Comparison of ENCODE assay signal across 8 mouse cellular contexts in the genomic region with DNA sequence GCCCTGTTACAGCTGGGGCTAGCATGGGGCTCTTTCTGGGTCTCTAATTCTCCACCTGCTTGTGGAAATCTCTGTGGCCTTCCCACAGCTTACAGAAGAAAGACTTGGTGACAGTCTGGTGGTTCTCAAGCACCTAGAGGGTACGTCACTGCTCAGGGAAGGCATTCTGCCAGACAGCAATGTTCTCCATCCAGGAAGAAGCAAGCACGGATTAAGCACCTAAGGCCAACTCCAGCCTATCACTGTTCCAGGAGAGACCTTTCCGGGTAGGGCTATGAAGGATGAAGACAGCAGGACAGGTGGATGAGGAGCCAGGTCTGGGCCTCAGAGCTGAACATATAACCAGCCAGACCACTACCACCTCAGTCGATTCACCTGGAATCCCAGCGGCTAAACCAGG. TPM values are rescaled to one million over a fixed set of nuclear protein-coding genes. Genes with fewer than 3 reads are reported as not detected.
DNase-seq lines count a peak whose midpoint lies in the region; ATAC-seq lines count a peak whose summit lies in the region.

No protein-coding gene starts in this region.

- H3K9ac ChIP-seq in heart, embryonic 12.5 days, result peak overlapping the region; percentile 82; the same call in 1 of the 2 replicates
- peak overlapping the region; percentile 77 for H3K9ac ChIP-seq in hindbrain, embryonic 12.5 days

- no peak for ATAC-seq in heart, embryonic 12.5 days (ENCODE audit: insufficient number of reproducible peaks, low FRiP score)
- no peak for ATAC-seq in hindbrain, embryonic 12.5 days (ENCODE audit: low FRiP score)
- ATAC-seq in megakaryocyte progenitor cell, adult 5-6 weeks (replicated peaks; ENCODE audit: poor library complexity), result no peak

- no peaks in the 10 kb centered on the region for H3K9me3 ChIP-seq in heart, embryonic 12.5 days (replicated peaks)
- no peaks in the 10 kb centered on the region for H3K9me3 ChIP-seq in hindbrain, embryonic 12.5 days (replicated peaks)

- peaks cover 38% of the 10 kb centered on the region for H3K4me1 ChIP-seq in heart, embryonic 12.5 days (replicated peaks)
- H3K4me1 ChIP-seq in hindbrain, embryonic 12.5 days, result peaks cover 48% of the 10 kb centered on the region

- H3K27ac ChIP-seq in heart, embryonic 12.5 days (ENCODE audit: poor library complexity, severe bottlenecking), result no peak overlapping the region
- no peak overlapping the region for H3K27ac ChIP-seq in hindbrain, embryonic 12.5 days

- H3K4me3 ChIP-seq in heart, embryonic 12.5 days, result peak overlapping the region; percentile 72
- peak overlapping the region; percentile 59 for H3K4me3 ChIP-seq in hindbrain, embryonic 12.5 days

- DNase-seq in heart, adult 8-10 months (ENCODE audit: low spot score), result no peak
- peak; percentile 52 for DNase-seq in cerebellum, adult 8-10 months
- DNase-seq in lung, postnatal 36 days, result peak; percentile 53
- DNase-seq in testis, postnatal 14 days (ENCODE audit: low spot score), result no peak
- DNase-seq in adrenal gland, postnatal 25 days, result no peak

- peak overlapping the region; percentile 99 for H3K4me2 ChIP-seq in heart, embryonic 12.5 days
- peak overlapping the region; percentile 92 for H3K4me2 ChIP-seq in hindbrain, embryonic 12.5 days (replicated peaks)

- H3K36me3 ChIP-seq in heart, embryonic 12.5 days, result peaks cover 16% of the 10 kb centered on the region
- H3K36me3 ChIP-seq in hindbrain, embryonic 12.5 days, result peaks cover 5% of the 10 kb centered on the region

- WGBS in heart, embryonic 12.5 days, result 44% methylated on average over 5 of the region's 5 CpGs
- 48% methylated on average over 5 of the region's 5 CpGs for whole genome bisulfite sequencing in hindbrain, embryonic 12.5 days

- H3K27me3 ChIP-seq in heart, embryonic 12.5 days (replicated peaks), result 0 out of 2 replicates have a peak, but pooled peaks cover 10% of the 10 kb centered on the region
- peaks cover 9% of the 10 kb centered on the region; the same call in 1 of the 2 replicates for H3K27me3 ChIP-seq in hindbrain, embryonic 12.5 days

RNA-seq across cellular contexts. Expression of a gene that starts 0.9 kb away (rescaled TPM):
- polyA plus RNA-seq in heart, embryonic 12.5 days (2016; fragmentation: Nextera tagmentation; extraction: Ambion mirVana), result 3.0 and 3.3 TPM in 2 replicates
- 10 to 100 TPM; 13.1 to 16.9 (median 14.1) TPM for total RNA-seq in heart, adult 8-10 months (2022)
- polyA plus RNA-seq in hindbrain, embryonic 12.5 days (2016; fragmentation: Nextera tagmentation; extraction: Ambion mirVana), result 13.7 and 15.1 TPM in 2 replicates
- total RNA-seq in megakaryocyte progenitor cell, adult 5-6 weeks (2015), result 1.3 and 1.8 TPM in 2 replicates
- total RNA-seq in megakaryocyte progenitor cell, adult 5-6 weeks (2017), result 0.71 and 1.8 TPM in 2 replicates
- 20.7 and 25.5 TPM in 2 replicates for total RNA-seq in adrenal gland, postnatal 25 days (2021)

RNA-seq across cellular contexts. Expression of a gene that starts 1.1 kb away (rescaled TPM):
- 5.2 and 5.4 TPM in 2 replicates for polyA plus RNA-seq in heart, embryonic 12.5 days (2016; fragmentation: Nextera tagmentation; extraction: Ambion mirVana)
- total RNA-seq in heart, adult 8-10 months (2022), result 1 to 10 TPM; 6.9 to 7.6 (median 7.3) TPM
- polyA plus RNA-seq in hindbrain, embryonic 12.5 days (2016; fragmentation: Nextera tagmentation; extraction: Ambion mirVana), result 10.3 and 11.1 TPM in 2 replicates
- 3.0 and 4.5 TPM in 2 replicates for total RNA-seq in megakaryocyte progenitor cell, adult 5-6 weeks (2015)
- total RNA-seq in megakaryocyte progenitor cell, adult 5-6 weeks (2017), result 5.1 and 5.4 TPM in 2 replicates
- 16.1 and 21.0 TPM in 2 replicates for total RNA-seq in adrenal gland, postnatal 25 days (2021)

RNA-seq across cellular contexts. Expression of a gene that starts 42.0 kb away (rescaled TPM):
- 16.0 and 18.8 TPM in 2 replicates for polyA plus RNA-seq in heart, embryonic 12.5 days (2016; fragmentation: Nextera tagmentation; extraction: Ambion mirVana)
- total RNA-seq in heart, adult 8-10 months (2022), result 10 to 100 TPM; 24.8 to 34.8 (median 28.6) TPM
- 16.2 and 18.3 TPM in 2 replicates for polyA plus RNA-seq in hindbrain, embryonic 12.5 days (2016; fragmentation: Nextera tagmentation; extraction: Ambion mirVana)
- 79.4 and 90.2 TPM in 2 replicates for total RNA-seq in megakaryocyte progenitor cell, adult 5-6 weeks (2015)
- total RNA-seq in megakaryocyte progenitor cell, adult 5-6 weeks (2017), result 44.6 and 51.8 TPM in 2 replicates
- 77.9 and 100 TPM in 2 replicates for total RNA-seq in adrenal gland, postnatal 25 days (2021)

RNA-seq across cellular contexts. Expression of a gene that starts 58.6 kb away (rescaled TPM):
- polyA plus RNA-seq in heart, embryonic 12.5 days (2016; fragmentation: Nextera tagmentation; extraction: Ambion mirVana), result 5.6 and 5.8 TPM in 2 replicates
- total RNA-seq in heart, adult 8-10 months (2022), result 1 to 10 TPM; 5.3 to 7.4 (median 6.4) TPM
- polyA plus RNA-seq in hindbrain, embryonic 12.5 days (2016; fragmentation: Nextera tagmentation; extraction: Ambion mirVana), result 8.1 and 9.7 TPM in 2 replicates
- 2.1 and 3.0 TPM in 2 replicates for total RNA-seq in megakaryocyte progenitor cell, adult 5-6 weeks (2015)
- total RNA-seq in megakaryocyte progenitor cell, adult 5-6 weeks (2017), result 3.9 and 4.7 TPM in 2 replicates
- total RNA-seq in adrenal gland, postnatal 25 days (2021), result 7.9 and 8.4 TPM in 2 replicates

RNA-seq across cellular contexts. Expression of a gene that starts 59.2 kb away (rescaled TPM):
- 70.0 and 71.5 TPM in 2 replicates for polyA plus RNA-seq in heart, embryonic 12.5 days (2016; fragmentation: Nextera tagmentation; extraction: Ambion mirVana)
- total RNA-seq in heart, adult 8-10 months (2022), result 10 to 100 TPM; 31.0 to 36.9 (median 34.0) TPM
- polyA plus RNA-seq in hindbrain, embryonic 12.5 days (2016; fragmentation: Nextera tagmentation; extraction: Ambion mirVana), result 111 and 113 TPM in 2 replicates
- total RNA-seq in megakaryocyte progenitor cell, adult 5-6 weeks (2015), result 25.1 and 32.0 TPM in 2 replicates
- 53.3 and 59.3 TPM in 2 replicates for total RNA-seq in megakaryocyte progenitor cell, adult 5-6 weeks (2017)
- total RNA-seq in adrenal gland, postnatal 25 days (2021), result 54.6 and 64.0 TPM in 2 replicates

Comparison
In these comparisons a context has a peak if more than half of its experiments do, and no peak if none do; other contexts are left out.
1. DNase-seq: peak in cerebellum, adult 8-10 months (single experiment) and lung, postnatal 36 days (single experiment); none in heart, adult 8-10 months (single experiment), testis, postnatal 14 days (single experiment) and adrenal gland, postnatal 25 days (single experiment).